Mouse (Mus musculus): Measurements from ENCODE around the gene Tram1l1.
"Not testable (repeated sequence)": the region's sequence is repeated elsewhere in the genome, so short reads cannot be mapped to it uniquely, and the experiment has no call there.

Gene Tram1l1

GRCm38 (mm10) chr3:124320821-124321576, at the start of gene Tram1l1:
Gene Tram1l1 (plus strand): TSS chr3:124320855.
- peak; percentile 84 for DNase-seq (ENCODE audit: inconsistent ontology term)

GRCm38 (mm10) chr3:124271229-124271628, 49.4 kb upstream of the Tram1l1 start:
- no peak for DNase-seq (ENCODE audit: inconsistent ontology term)

- DNase-seq (ENCODE audit: inconsistent ontology term): no peak
These were observed 49.0 kb upstream of the Tram1l1 start for GRCm38 (mm10) chr3:124271668-124272067.

GRCm38 (mm10) chr3:124272465-124273089, 48.1 kb upstream of the Tram1l1 start:
- DNase-seq (ENCODE audit: inconsistent ontology term): no peak

- DNase-seq (ENCODE audit: inconsistent ontology term): peak; percentile 16
These were observed 45.6 kb upstream of the Tram1l1 start for GRCm38 (mm10) chr3:124274928-124275609.

- not testable (repeated sequence) for DNase-seq (ENCODE audit: inconsistent ontology term)
These were observed 31.7 kb upstream of the Tram1l1 start for GRCm38 (mm10) chr3:124288936-124289335.

- peak; percentile 7 for DNase-seq (ENCODE audit: inconsistent ontology term)
These were observed 1.4 kb upstream of the Tram1l1 start for GRCm38 (mm10) chr3:124319254-124319653.

GRCm38 (mm10) chr3:124320398-124320797, 257 bp upstream of the Tram1l1 start:
- DNase-seq (ENCODE audit: inconsistent ontology term): no peak

- DNase-seq (ENCODE audit: inconsistent ontology term): no peak
These were observed 25.8 kb downstream of the Tram1l1 start for GRCm38 (mm10) chr3:124346445-124346844.

GRCm38 (mm10) chr3:124357533-124357932, 36.9 kb downstream of the Tram1l1 start:
- DNase-seq (ENCODE audit: inconsistent ontology term): no peak

GRCm38 (mm10) chr3:124372031-124372430, 51.4 kb downstream of the Tram1l1 start:
- peak; percentile 53 for DNase-seq (ENCODE audit: inconsistent ontology term)
